Mouse (Mus musculus): ENCODE data around the gene Coro2b. TPM values are rescaled to one million over a fixed set of nuclear protein-coding genes. Genes with fewer than 3 reads are reported as not detected.
A peak's percentile ranks its signal among the peaks of the same experiment; 100 is the strongest.

Coro2b gene
- total and polyA plus RNA-seq, 2 experiments from 2014 or later: 24.7 to 47.2 TPM

DNA sequence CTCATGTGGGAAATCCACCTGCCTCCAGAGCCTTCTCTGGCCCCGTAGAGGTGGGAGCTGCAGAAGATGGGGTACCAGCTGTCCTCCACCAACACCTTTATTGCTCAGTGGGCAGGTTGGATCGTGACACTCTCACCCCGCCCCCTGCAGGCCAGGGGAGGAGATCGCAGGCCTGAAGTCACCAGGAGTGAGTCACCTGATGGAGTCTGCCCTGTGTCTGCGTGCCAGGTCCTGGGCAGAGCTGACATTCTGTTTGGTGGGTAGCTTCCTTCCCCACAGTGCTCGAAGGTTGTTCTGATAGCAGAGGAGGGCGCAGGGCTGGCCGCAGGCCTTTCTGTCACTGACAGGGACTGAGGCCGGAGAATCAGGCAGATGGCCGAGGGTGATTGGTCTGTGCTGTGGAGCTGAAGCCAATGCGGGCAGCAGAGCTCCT lies 13.8 kb upstream of the Coro2b start:
- ATAC-seq (peak; percentile 48), DNase-seq (ENCODE audit: low spot score) (peak; percentile 68)
- TF ChIP-seq CTCF (IDR thresholded peaks at IDR 0.05; ENCODE audit: low read depth): peak; percentile 78
- peak overlapping the region; percentile 42; the same call in 1 of the 2 replicates for H3K27ac ChIP-seq
- H3K9ac ChIP-seq (replicated peaks; ENCODE audit: low read length): no peak overlapping the region
- no peaks in the 10 kb centered on the region for H3K9me3 ChIP-seq (ENCODE audit: low read length)
- peaks cover 15% of the 10 kb centered on the region for H3K4me1 ChIP-seq (ENCODE audit: insufficient read depth, low read length)
- H3K27me3 ChIP-seq (ENCODE audit: insufficient read depth, low read length): no peaks in the 10 kb centered on the region
- H3K4me3 ChIP-seq (ENCODE audit: low read length): no peak overlapping the region
- H3K36me3 ChIP-seq (ENCODE audit: insufficient read depth, low read length): no peaks in the 10 kb centered on the region
- WGBS: 42% methylated on average over 11 of the region's 11 CpGs
- H3K4me2 ChIP-seq (ENCODE audit: low read depth, low read length): no peak overlapping the region

DNA sequence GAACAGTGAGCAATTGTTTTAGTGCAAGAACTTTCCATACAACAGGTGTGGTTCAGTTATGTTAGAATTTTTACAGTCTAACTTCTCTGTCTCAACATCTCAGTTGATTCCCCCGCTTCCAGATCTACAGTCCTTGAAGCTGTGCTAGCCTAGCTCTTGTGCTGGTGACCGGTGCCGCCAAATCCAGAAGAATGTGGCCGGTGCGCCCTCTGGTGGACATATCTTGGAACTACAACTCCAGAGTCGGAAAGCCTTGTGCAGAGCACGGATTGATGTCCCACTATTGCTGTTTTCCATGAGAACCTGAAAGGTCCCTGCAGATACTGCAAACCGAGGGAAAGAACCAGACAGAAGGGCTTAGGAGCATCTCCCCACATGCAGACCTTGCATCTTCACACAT lies 13.0 kb upstream of the Coro2b start:
- no peak overlapping the region for H3K4me2 ChIP-seq (ENCODE audit: low read depth, low read length)
- H3K4me3 ChIP-seq (ENCODE audit: low read length): no peak overlapping the region
- ATAC-seq: no peak
- H3K27ac ChIP-seq: no peak overlapping the region
- H3K4me1 ChIP-seq (ENCODE audit: insufficient read depth, low read length): peaks cover 10% of the 10 kb centered on the region
- H3K9ac ChIP-seq (replicated peaks; ENCODE audit: low read length): no peak overlapping the region
- peak; percentile 99 for TF ChIP-seq CTCF (IDR thresholded peaks at IDR 0.05; ENCODE audit: low read depth)
- no peaks in the 10 kb centered on the region for H3K36me3 ChIP-seq (ENCODE audit: insufficient read depth, low read length)
- no peaks in the 10 kb centered on the region for H3K27me3 ChIP-seq (ENCODE audit: insufficient read depth, low read length)
- WGBS: under 1% methylated on average over 8 of the region's 8 CpGs
- peak; percentile 92 for DNase-seq (ENCODE audit: low spot score)
- H3K9me3 ChIP-seq (ENCODE audit: low read length): no peaks in the 10 kb centered on the region

GRCm38 (mm10) chr9:62547476-62547875 lies 10.6 kb upstream of the Coro2b start:
- H3K36me3 ChIP-seq (ENCODE audit: insufficient read depth, low read length): no peaks in the 10 kb centered on the region
- no peaks in the 10 kb centered on the region for H3K9me3 ChIP-seq (ENCODE audit: low read length)
- H3K4me2 ChIP-seq (ENCODE audit: low read depth, low read length): no peak overlapping the region
- no peaks in the 10 kb centered on the region for H3K27me3 ChIP-seq (ENCODE audit: insufficient read depth, low read length)
- ATAC-seq: no peak
- H3K4me3 ChIP-seq (ENCODE audit: low read length): no peak overlapping the region
- H3K27ac ChIP-seq: no peak overlapping the region
- no peak overlapping the region for H3K9ac ChIP-seq (replicated peaks; ENCODE audit: low read length)
- 44% methylated on average over 3 of the region's 3 CpGs for WGBS
- peak; percentile 42 for DNase-seq (ENCODE audit: low spot score)
- H3K4me1 ChIP-seq (ENCODE audit: insufficient read depth, low read length): 0 out of 2 replicates have a peak, but pooled peaks cover 8% of the 10 kb centered on the region
- TF ChIP-seq CTCF (IDR thresholded peaks at IDR 0.05; ENCODE audit: low read depth): no peak

- Histone ChIP-seq H3K27ac (no peak overlapping the region), H3K4me3 (ENCODE audit: low read length) (no peak overlapping the region), H3K36me3 (ENCODE audit: insufficient read depth, low read length) (no peaks in the 10 kb centered on the region), H3K9me3 (ENCODE audit: low read length) (no peaks in the 10 kb centered on the region), H3K4me1 (ENCODE audit: insufficient read depth, low read length) (peaks cover 22% of the 10 kb centered on the region), H3K4me2 (ENCODE audit: low read depth, low read length) (no peak overlapping the region), H3K9ac (replicated peaks; ENCODE audit: low read length) (no peak overlapping the region), H3K27me3 (ENCODE audit: insufficient read depth, low read length) (no peaks in the 10 kb centered on the region)
- DNase-seq (ENCODE audit: low spot score): no peak
- no peak for ATAC-seq
- 40% methylated on average over 10 of the region's 10 CpGs for WGBS
- no peak for TF ChIP-seq CTCF (IDR thresholded peaks at IDR 0.05; ENCODE audit: low read depth)
Observed at GRCm38 (mm10) chr9:62544856-62545255, 8.0 kb upstream of the Coro2b start.

GRCm38 (mm10) chr9:62543878-62544277 lies 7.0 kb upstream of the Coro2b start:
- Histone ChIP-seq H3K9me3 (ENCODE audit: low read length) (no peaks in the 10 kb centered on the region), H3K36me3 (ENCODE audit: insufficient read depth, low read length) (no peaks in the 10 kb centered on the region), H3K4me1 (ENCODE audit: insufficient read depth, low read length) (peaks cover 22% of the 10 kb centered on the region), H3K4me3 (ENCODE audit: low read length) (no peak overlapping the region), H3K9ac (replicated peaks; ENCODE audit: low read length) (no peak overlapping the region), H3K27me3 (ENCODE audit: insufficient read depth, low read length) (no peaks in the 10 kb centered on the region), H3K27ac (no peak overlapping the region), H3K4me2 (ENCODE audit: low read depth, low read length) (no peak overlapping the region)
- 89% methylated on average over 4 of the region's 4 CpGs for WGBS
- no peak for DNase-seq (ENCODE audit: low spot score)
- no peak for ATAC-seq
- no peak for TF ChIP-seq CTCF (IDR thresholded peaks at IDR 0.05; ENCODE audit: low read depth)

DNA sequence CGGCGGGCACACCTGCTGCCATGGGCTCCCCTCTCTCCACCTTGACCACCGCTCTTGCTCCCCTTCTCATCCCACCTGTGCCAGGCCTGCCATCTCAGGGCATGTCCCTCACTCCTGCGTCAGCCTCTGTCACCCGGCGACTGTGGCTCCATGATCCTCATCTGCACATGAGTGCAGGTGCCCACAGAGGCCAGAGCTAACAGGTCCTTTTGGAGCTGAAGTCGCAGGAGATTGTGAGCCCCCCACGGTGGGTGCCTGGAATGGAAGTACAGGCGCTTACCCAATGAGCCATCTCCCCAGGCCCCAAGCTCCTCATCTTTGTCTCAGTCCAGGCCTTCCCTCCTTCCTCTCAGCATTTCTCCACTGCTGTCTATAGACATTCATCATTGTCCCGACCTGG lies 4.8 kb upstream of the Coro2b start:
- Histone ChIP-seq H3K4me1 (ENCODE audit: insufficient read depth, low read length) (peaks cover 26% of the 10 kb centered on the region), H3K4me3 (ENCODE audit: low read length) (no peak overlapping the region), H3K4me2 (ENCODE audit: low read depth, low read length) (no peak overlapping the region), H3K27me3 (ENCODE audit: insufficient read depth, low read length) (no peaks in the 10 kb centered on the region), H3K27ac (peak overlapping the region; percentile 88), H3K36me3 (ENCODE audit: insufficient read depth, low read length) (no peaks in the 10 kb centered on the region), H3K9ac (replicated peaks; ENCODE audit: low read length) (no peak overlapping the region), H3K9me3 (ENCODE audit: low read length) (no peaks in the 10 kb centered on the region)
- no peak for ATAC-seq
- 49% methylated on average over 10 of the region's 10 CpGs for WGBS
- DNase-seq (ENCODE audit: low spot score): no peak
- no peak for TF ChIP-seq CTCF (IDR thresholded peaks at IDR 0.05; ENCODE audit: low read depth)

- H3K27ac ChIP-seq: peak overlapping the region; percentile 88
- H3K9ac ChIP-seq (replicated peaks; ENCODE audit: low read length): no peak overlapping the region
- no peak for TF ChIP-seq CTCF (IDR thresholded peaks at IDR 0.05; ENCODE audit: low read depth)
- H3K4me3 ChIP-seq (ENCODE audit: low read length): no peak overlapping the region
- H3K36me3 ChIP-seq (ENCODE audit: insufficient read depth, low read length): no peaks in the 10 kb centered on the region
- ATAC-seq (peak; percentile 14; the same call in 1 of the 2 replicates), DNase-seq (ENCODE audit: low spot score) (peak; percentile 78)
- 17% methylated on average over 8 of the region's 8 CpGs for WGBS
- H3K4me2 ChIP-seq (ENCODE audit: low read depth, low read length): 0 out of 2 replicates have a peak overlapping the region, but pooled peaks have one; percentile 5
- peaks cover 26% of the 10 kb centered on the region for H3K4me1 ChIP-seq (ENCODE audit: insufficient read depth, low read length)
- H3K27me3 ChIP-seq (ENCODE audit: insufficient read depth, low read length): no peaks in the 10 kb centered on the region
- no peaks in the 10 kb centered on the region for H3K9me3 ChIP-seq (ENCODE audit: low read length)
Observed at GRCm38 (mm10) chr9:62541182-62541581, 4.3 kb upstream of the Coro2b start.
